Mouse (Mus musculus): ENCODE data around the gene Ptpro. TPM values are rescaled to one million over a fixed set of nuclear protein-coding genes. Genes with fewer than 3 reads are reported as not detected.

Ptpro gene
- polyA plus RNA-seq, 1 experiment = 0.49 TPM

DNA sequence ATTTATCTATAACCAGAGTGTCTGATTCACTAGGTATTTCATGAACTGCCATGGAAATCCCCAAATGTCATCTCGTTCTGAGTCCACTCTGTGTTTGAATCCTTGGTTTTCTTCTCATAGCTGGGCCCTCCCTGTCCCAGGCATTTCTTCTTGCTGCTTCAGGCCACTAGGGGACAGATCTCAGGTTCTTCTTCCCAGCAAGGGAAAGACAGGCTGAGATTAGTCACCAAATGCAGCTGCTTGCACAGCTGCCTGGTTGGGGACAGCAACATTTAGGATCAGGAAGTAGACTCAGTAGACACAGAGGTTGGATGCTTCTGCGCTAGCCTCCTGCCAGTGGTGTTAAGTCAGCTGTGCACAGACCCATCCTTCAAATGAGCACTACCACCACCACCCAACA is 113.5 kb downstream of the Ptpro start:
- H3K27ac ChIP-seq (ENCODE audit: insufficient read depth, low read length) = no peak overlapping the region
- H3K4me3 ChIP-seq (ENCODE audit: insufficient read depth, low read length) = no peak overlapping the region
- no peak for TF ChIP-seq POLR2A (IDR thresholded peaks at IDR 0.05; ENCODE audit: low read depth, low read length)
- no peak for TF ChIP-seq CTCF (IDR thresholded peaks at IDR 0.05; ENCODE audit: borderline replicate concordance, insufficient read depth, low read length)
- H3K4me1 ChIP-seq (ENCODE audit: control insufficient read depth, insufficient read depth, low read length) = no peaks in the 10 kb centered on the region

DNA sequence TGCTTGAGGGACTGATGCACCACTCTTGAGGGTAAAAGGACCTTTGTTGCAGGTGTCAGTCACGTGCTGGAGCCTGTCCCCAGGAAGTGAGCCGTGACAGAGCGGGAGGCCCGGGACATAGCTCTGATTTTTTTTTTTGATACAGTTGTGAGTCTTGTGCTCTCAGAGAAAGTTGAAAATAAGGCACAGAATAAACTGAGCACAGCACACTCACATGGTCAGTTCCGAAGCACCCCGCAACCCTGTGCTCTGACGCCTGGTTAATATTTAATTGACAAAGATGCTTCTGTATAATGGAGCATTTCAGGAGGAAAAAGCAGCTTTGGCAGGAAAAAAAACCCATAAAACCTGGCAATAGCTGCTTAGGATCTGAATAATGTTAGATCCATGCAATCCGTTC is 118.6 kb downstream of the Ptpro start:
- Histone ChIP-seq H3K4me3 (ENCODE audit: insufficient read depth, low read length) (no peak overlapping the region), H3K27ac (ENCODE audit: insufficient read depth, low read length) (no peak overlapping the region), H3K4me1 (ENCODE audit: control insufficient read depth, insufficient read depth, low read length) (no peaks in the 10 kb centered on the region)
- TF ChIP-seq CTCF (IDR thresholded peaks at IDR 0.05; ENCODE audit: borderline replicate concordance, insufficient read depth, low read length) (no peak), POLR2A (IDR thresholded peaks at IDR 0.05; ENCODE audit: low read depth, low read length) (no peak)

DNA sequence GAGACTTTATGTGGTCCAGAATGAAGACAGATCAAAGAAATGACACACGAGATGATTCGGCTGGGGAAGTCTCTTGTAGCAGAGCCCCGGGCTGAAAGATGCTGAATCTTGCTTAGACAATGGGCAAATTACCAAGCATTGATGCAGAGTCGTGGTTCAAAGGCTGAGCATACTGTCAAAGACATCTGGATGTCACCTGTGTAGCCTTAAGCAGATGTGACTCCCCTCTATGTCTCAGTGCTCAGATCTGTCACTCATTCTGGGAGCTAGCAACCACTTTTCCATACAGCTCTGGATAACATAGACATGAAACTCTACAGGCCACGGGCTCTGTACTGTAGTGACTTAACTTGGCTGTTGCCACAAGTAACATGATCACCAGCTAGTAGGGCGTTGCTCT is 119.3 kb downstream of the Ptpro start:
- TF ChIP-seq POLR2A (IDR thresholded peaks at IDR 0.05; ENCODE audit: low read depth, low read length) (no peak), CTCF (IDR thresholded peaks at IDR 0.05; ENCODE audit: borderline replicate concordance, insufficient read depth, low read length) (no peak)
- Histone ChIP-seq H3K27ac (ENCODE audit: insufficient read depth, low read length) (no peak overlapping the region), H3K4me3 (ENCODE audit: insufficient read depth, low read length) (no peak overlapping the region), H3K4me1 (ENCODE audit: control insufficient read depth, insufficient read depth, low read length) (no peaks in the 10 kb centered on the region)

DNA sequence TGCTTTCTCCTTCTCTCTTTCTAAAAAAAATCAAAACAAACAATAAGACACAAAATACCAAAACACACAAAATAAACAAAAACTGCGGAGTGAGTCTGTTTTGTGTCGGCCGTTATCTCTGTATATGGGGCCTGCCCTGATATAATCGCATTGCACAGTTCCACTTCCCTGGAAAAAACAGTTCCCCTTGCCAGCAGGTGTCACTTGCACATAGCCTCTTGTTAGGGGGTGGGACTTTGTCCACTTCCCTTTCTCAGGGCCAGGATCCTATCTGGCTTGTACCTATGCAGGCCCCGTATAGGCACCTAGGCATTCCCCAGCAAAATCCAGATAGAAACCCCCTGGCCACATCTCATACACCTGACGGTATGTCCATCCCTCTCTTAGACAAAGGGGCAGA is 121.8 kb downstream of the Ptpro start:
- H3K4me3 ChIP-seq (ENCODE audit: insufficient read depth, low read length) = no peak overlapping the region
- H3K27ac ChIP-seq (ENCODE audit: insufficient read depth, low read length) = no peak overlapping the region
- H3K4me1 ChIP-seq (ENCODE audit: control insufficient read depth, insufficient read depth, low read length) = no peaks in the 10 kb centered on the region
- TF ChIP-seq CTCF (IDR thresholded peaks at IDR 0.05; ENCODE audit: borderline replicate concordance, insufficient read depth, low read length) = no peak
- no peak for TF ChIP-seq POLR2A (IDR thresholded peaks at IDR 0.05; ENCODE audit: low read depth, low read length)

DNA sequence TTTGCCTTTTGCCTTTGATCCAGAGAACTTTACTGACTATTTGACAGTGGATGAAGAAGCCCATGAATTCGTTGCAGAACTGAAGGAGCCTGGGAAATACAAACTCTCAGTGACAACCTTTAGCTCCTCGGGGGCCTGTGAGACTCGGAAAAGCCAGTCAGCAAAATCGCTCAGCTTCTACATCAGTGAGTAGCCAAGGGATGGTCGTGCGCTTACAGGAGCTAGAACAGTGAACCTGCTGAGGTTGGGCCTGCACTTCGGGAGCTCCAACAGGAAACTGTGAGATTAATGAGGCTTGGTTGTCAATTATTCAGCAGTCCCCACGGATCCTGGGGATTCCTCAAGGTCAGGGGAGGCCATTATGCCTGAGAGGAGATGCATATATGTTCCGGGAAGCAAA is 130.4 kb downstream of the Ptpro start:
- Histone ChIP-seq H3K4me3 (ENCODE audit: insufficient read depth, low read length) (no peak overlapping the region), H3K4me1 (ENCODE audit: control insufficient read depth, insufficient read depth, low read length) (no peaks in the 10 kb centered on the region), H3K27ac (ENCODE audit: insufficient read depth, low read length) (no peak overlapping the region)
- no peak for TF ChIP-seq CTCF (IDR thresholded peaks at IDR 0.05; ENCODE audit: borderline replicate concordance, insufficient read depth, low read length)
- no peak for TF ChIP-seq POLR2A (IDR thresholded peaks at IDR 0.05; ENCODE audit: low read depth, low read length)

DNA sequence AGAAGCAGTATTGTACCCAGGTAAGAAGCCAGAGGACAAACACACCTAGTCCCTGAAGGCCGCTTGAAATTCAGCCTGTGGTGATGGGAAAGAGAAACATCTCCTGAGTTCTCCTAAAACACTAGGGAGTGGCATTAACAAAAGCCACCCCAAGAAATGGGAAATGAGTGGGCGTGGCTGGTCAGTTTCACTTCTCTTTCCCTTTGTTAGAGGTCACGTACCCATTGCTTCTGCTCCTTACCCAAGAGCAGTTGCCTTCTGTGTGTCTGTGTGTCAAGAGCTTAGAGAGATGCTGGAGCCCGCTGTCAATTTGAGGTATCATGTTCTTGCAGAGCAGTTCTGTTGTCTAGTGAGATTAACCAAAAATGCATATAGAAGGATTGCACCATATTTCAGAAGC is 134.2 kb downstream of the Ptpro start:
- H3K4me1 ChIP-seq (ENCODE audit: control insufficient read depth, insufficient read depth, low read length) = no peaks in the 10 kb centered on the region
- TF ChIP-seq POLR2A (IDR thresholded peaks at IDR 0.05; ENCODE audit: low read depth, low read length) (no peak), CTCF (IDR thresholded peaks at IDR 0.05; ENCODE audit: borderline replicate concordance, insufficient read depth, low read length) (no peak)
- no peak overlapping the region for H3K27ac ChIP-seq (ENCODE audit: insufficient read depth, low read length)
- H3K4me3 ChIP-seq (ENCODE audit: insufficient read depth, low read length) = no peak overlapping the region

DNA sequence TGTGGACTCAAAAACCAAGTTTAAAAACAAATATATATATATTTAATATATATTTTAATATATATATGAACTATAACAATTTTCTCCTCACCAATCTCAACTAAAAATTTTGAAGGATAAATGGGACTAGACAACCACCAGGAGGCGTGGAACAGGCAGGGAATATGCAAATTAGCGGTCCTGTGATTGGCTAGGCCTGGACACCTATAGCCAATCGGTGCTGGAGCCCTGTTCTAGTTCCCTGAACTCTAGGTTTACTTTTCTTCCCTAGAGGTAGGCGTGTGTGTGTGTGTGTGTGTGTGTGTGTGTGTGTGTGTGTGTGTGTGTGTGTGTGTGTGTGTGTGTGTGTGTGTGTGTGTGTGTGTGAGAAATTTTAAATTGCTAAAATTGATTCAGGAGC is 134.8 kb downstream of the Ptpro start:
- Histone ChIP-seq H3K4me3 (ENCODE audit: insufficient read depth, low read length) (no peak overlapping the region), H3K4me1 (ENCODE audit: control insufficient read depth, insufficient read depth, low read length) (no peaks in the 10 kb centered on the region), H3K27ac (ENCODE audit: insufficient read depth, low read length) (no peak overlapping the region)
- no peak for TF ChIP-seq CTCF (IDR thresholded peaks at IDR 0.05; ENCODE audit: borderline replicate concordance, insufficient read depth, low read length)
- no peak for TF ChIP-seq POLR2A (IDR thresholded peaks at IDR 0.05; ENCODE audit: low read depth, low read length)

DNA sequence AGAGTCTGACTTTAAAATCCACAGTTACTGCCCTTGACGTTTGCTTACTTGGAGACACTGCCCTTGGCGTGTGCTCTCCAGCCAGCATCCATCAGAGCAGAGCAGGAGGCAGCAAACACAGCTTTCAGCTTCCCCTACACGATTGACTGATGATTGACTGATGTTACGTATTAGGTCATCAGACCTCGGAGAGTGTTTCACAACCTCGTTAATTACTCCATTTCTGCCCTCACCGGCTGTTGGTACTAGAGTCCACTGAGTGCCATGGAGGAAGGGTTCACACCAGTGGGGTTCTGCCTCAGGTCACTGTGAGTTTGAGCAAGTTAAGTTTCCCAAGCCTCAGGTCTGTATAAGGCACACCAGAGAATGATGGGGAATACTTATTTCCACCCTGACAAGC is 143.0 kb downstream of the Ptpro start:
- H3K27ac ChIP-seq (ENCODE audit: insufficient read depth, low read length) = no peak overlapping the region
- H3K4me1 ChIP-seq (ENCODE audit: control insufficient read depth, insufficient read depth, low read length) = no peaks in the 10 kb centered on the region
- H3K4me3 ChIP-seq (ENCODE audit: insufficient read depth, low read length) = no peak overlapping the region
- no peak for TF ChIP-seq POLR2A (IDR thresholded peaks at IDR 0.05; ENCODE audit: low read depth, low read length)
- no peak for TF ChIP-seq CTCF (IDR thresholded peaks at IDR 0.05; ENCODE audit: borderline replicate concordance, insufficient read depth, low read length)

DNA sequence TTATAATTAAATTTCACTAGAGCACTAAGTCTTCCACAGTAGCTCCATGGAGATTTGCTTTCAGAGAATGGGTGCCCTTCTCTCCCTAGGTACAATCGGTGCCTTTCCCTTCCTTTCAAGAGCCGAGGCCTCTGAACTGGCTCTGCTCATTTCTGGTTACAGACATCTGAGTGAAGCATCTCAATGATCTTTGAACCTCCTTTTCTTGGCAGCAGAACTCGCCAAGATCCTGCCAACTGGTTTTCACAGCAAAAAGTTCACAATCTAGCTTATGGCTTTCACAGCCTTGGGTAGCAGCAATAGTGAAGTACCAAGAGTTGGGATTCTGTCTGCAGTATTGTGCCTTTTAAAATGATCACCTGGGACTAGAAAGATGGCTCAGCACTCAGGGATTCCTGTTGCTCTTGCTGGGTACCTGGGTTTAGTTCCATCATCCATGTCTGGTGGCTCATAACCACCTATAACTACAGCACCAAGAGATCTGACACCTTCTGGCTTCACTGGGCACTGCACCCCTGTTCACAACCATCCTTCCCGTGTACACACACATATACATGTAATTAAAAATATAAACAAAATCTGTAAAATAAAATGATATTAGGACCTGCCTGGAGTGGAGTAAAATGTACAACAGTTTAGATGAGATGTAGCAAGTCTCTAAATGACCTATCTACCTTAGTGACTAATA is 144.1 kb downstream of the Ptpro start:
- Histone ChIP-seq H3K4me3 (ENCODE audit: insufficient read depth, low read length) (no peak overlapping the region), H3K4me1 (ENCODE audit: control insufficient read depth, insufficient read depth, low read length) (no peaks in the 10 kb centered on the region), H3K27ac (ENCODE audit: insufficient read depth, low read length) (no peak overlapping the region)
- no peak for TF ChIP-seq CTCF (IDR thresholded peaks at IDR 0.05; ENCODE audit: borderline replicate concordance, insufficient read depth, low read length)
- no peak for TF ChIP-seq POLR2A (IDR thresholded peaks at IDR 0.05; ENCODE audit: low read depth, low read length)

DNA sequence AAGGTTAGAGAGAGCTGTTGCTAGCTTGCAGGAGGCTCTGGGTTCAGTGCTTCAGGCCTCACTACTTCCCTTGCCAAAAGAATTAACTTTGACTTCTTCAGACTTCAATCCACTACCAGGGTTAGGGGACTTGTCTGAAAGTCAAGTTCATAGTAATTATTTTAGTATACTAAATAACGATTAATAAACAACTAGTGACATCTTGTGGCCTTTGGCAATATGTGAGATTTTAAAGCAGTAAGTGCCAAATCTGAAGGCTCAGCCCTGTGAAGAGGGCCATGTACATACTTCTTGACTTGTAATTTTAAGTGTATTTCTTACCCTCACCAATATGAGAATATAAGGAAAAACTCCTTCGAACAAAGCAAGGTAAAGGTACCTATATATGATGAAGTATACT is 145.2 kb downstream of the Ptpro start:
- no peak for TF ChIP-seq POLR2A (IDR thresholded peaks at IDR 0.05; ENCODE audit: low read depth, low read length)
- no peak for TF ChIP-seq CTCF (IDR thresholded peaks at IDR 0.05; ENCODE audit: borderline replicate concordance, insufficient read depth, low read length)
- Histone ChIP-seq H3K4me3 (ENCODE audit: insufficient read depth, low read length) (no peak overlapping the region), H3K4me1 (ENCODE audit: control insufficient read depth, insufficient read depth, low read length) (no peaks in the 10 kb centered on the region), H3K27ac (ENCODE audit: insufficient read depth, low read length) (no peak overlapping the region)

Data from embryonic fibroblast, embryonic 13.5 days (primary cell).